Mouse (Mus musculus) 3T3-L1 (cell line): ENCODE results near the gene Cops8.

ENCODE experiments used
- DNase-seq: peaks from one replicate; pipeline ENCODE4 v3.0.0-alpha.2; 2015; ENCODE audit warnings: low read depth, low spot score

Gene Cops8

DNA sequence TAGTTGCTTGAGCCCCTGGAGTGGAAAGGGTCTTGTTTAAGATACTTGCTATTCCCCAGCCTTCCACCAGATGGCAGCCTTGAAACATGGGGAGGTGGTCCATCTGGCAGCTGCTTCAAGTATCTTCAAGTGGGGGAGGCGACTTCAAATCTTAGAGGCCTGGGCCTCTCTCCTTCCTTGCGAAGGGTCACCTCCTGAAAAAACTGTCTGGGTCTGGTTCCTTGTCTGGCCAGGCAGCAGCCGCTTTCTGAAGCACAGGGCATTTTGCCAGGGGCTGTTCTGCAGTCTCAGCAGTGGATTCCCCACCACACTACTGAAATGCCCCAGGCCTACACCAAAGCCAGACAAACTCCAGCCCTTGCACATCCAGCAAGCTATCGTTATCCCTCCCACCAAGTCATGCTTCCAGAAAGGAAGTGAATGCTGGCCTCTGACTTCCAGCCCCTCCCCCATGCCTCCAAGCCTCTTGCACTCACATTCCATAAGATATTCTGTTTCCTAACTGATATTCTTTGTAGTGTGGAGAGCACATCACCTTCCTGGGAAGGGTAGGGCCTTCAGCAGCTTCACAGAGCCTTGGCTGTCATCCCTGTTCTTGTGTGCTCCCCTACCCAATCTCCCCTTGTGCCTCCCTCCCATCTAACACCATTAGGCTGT, 48.1 kb downstream of the Cops8 start:
- DNase-seq: peak; percentile 98

DNA sequence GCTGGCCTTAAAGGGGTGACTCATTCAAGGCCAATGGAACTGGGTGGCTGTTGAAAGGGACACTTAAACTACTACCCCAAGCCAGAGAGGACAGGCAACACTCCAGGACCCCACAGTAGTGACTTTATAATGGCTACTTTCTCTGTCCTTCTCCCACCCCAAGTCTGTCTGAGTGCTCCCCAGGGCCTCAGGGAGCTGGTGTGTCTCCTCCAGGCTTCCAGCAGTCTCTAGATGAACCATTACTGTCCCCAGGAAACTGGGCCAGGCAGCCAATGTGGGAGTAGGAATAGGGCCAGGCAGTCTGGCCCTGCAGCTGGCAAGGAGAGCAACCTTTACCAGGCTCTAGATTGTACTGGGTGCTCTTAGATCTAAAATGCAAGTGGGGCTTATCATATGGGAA, 49.0 kb downstream of the Cops8 start:
- DNase-seq: peak; percentile 41

DNA sequence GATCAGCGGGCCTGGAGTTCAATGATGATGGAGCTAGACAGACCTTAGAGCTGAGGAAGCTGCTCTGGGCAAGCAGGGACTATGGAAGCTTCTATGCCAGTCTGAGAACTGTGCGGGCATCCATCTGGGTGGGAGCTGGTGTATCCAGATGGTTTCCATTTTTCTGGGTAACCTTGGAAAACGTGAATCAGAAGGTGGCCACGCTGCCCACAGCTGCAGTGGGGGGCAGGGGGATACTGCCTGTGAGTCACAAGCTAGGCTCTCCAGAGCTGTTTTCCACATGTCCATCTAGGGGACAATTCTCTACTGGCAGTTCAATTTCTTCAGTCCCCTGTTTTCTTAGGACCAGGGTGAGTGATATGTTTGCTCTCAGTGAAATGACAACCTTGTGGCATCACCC, 49.8 kb downstream of the Cops8 start:
- DNase-seq: peak; percentile 71

DNA sequence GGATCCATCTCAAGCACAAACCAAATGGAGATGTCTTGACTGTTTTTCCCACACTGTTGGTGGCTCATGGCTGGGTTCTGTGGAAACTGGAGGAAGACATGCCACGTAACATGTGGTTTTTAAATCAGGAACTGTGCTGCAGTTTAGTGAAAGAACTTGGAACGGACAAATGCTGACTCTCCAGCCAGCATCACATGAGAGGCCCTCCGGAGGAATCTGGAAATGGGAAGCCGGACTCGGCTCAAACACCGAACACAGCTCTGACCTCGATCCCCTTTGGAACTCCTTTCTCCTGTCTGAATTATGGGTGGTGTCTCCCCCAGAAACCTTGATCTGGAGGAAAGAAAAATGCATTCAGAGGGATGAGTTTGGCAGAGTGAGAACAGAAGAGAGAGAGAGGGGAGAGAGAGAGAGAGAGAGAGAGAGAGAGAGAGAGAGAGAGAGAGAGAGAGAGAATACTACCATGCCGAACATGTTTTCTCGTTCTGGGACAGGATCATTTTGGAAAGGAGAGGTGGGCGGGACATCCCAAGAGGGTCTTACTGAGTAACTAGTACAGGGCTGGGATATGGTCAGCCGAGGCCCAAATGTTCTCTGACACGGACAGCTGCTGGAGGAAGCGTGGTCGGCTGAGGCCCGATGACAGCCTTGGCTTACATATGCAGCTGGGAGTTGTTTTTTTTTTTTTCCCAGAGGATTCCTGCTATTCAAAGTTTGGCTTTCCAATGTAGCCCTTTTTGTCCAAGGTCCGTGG, 53.9 kb downstream of the Cops8 start:
- DNase-seq: no peak

DNA sequence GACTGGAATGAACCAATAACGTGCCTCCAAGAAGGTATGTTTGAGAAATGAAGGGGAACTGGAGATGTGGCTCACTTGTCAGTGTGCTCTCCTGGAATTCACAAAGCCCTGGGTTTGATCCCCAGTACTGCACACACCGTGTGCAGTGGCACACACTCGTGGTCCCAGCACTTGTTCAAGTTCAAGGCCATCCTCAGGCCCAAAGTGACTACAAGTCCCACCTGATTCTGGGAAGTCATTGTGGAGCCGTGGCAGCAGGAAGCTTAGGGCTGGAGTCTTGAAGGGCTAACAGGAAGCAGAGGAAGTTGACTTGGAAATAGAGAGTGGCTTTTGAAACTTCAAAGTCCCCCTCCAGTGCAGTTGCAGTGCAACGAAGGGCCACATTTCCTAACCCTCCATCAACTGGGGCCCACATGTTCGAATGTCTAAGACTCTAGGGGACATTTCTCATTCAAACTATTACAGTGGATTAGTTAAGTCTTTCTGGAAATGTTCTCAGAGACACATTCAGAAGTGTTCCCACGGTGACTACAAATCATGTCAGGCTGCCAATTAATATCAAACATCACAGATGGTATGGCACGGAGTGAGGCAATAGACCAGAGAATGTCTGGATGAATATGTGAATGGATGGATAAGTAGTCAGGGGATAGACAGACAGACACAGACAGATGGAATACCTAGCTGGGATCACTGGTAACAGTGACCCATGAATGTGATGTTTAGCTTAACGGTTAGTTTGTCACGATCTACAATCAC, 54.7 kb downstream of the Cops8 start:
- no peak for DNase-seq

DNA sequence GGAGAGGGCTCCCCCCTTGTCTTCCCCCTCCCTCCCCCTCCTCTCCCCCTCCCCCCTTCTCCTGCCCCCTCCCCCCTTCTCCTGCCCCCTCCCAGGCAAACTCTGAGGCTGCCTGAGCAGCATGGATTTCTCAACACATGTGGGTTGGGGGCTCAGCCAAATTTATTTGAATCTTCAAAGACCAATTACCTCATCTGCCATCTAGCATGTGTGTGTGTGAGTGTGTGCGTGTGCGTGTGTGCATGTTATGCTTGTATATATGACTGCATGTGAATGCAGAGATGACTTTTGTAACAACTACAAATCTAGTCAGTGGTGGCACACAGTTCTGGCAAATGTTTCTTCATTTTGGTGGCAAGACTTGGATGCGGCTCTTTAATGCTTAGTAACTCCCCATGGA, 55.8 kb downstream of the Cops8 start:
- DNase-seq: no peak

DNA sequence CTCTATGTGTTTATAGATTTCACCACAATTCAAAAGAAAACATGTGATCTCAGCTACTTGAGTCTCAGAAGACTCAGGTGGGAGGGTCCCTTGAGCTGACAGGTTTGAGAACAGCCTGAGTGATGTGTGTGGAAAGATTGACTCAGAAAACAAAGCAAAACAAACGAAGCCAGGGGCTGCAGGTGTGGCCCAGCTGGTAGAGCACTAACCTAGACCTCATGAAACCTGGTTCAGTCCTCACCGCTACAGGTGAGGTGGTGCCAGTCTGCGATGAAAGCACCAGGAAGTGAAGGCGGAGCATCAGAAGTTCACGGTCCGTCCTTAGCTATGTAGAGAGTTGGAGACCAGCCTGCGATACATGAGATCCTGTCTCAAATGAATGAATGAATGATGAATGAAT, 57.4 kb downstream of the Cops8 start:
- no peak for DNase-seq

DNA sequence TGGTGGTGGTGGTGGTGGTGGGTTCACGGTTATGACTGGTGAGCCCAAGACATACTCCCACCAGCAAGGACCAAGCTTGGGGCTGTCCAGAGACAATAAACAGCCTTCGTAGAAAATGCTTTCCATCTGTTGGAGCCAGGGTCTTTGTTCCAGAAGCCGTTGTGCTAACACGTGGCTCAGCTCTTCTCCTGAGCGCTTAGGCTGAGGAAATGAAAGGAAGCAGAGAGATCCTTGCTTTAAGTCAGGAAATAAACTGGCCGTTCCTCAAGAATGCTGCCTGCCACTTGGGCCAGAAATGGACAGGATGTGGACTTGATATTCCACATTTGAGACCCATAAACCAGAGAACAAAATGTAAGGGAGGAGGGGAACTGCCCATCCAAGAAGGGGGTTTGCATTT, 59.7 kb downstream of the Cops8 start:
- no peak for DNase-seq
